Mouse (Mus musculus) monocyte, adult 2 months (primary cell): Measurements from ENCODE around the gene Lat2.
"Not testable (repeated sequence)": the region's sequence is repeated elsewhere in the genome, so short reads cannot be mapped to it uniquely, and the experiment has no call there.

Experiments
- DNase-seq, 2 experiments: peaks; one replicate each; pipeline ENCODE4 v3.0.0; 2022; ENCODE audit warnings: low spot score in 2 of 2, low read depth in 1 of 2

Gene Lat2

DNA sequence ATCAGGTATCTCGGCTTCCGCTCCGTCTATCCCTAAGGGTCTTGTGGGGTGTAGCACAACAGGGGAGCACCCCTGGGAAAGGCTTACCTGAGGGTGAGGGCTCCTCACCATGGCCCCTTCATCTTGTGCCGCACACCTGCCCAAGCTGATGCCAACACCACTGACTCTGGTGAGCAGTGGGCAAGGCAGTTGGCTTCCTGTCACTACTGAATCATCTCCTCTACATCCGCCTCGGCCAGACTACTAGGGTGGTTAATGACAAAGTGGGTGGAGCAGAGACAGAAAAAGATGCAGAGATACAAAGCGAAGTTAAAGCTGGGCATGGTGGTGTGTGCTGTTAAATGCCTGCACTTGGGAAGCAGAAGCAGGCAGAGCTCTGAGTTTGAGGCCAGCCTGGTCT is at the start of gene Lat2:
Gene Lat2, minus strand, starts transcription at position 224 of the 400 bp plus-strand sequence.
- DNase-seq, result no peak

DNA sequence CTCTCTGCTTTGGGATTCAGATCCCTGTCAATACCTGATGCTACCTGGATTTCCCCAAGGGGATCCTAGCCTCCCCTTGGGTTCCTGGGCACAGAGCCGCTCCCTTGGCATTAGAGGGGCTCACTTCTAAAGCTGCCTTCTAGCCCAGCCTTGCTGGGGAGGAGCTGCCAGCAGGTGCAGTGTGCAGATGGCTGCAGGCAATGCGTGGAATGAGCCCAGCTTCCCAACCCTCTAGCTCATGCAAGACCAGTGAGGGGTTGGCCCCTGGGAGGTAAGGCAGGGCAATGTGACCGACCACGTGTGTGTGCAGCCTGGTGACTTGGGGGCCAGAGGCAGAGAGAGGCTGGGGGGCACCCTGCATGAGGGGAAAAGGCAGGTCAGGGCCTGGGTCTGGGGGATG is 41.9 kb upstream of the Lat2 start:
- DNase-seq, result no peak

DNA sequence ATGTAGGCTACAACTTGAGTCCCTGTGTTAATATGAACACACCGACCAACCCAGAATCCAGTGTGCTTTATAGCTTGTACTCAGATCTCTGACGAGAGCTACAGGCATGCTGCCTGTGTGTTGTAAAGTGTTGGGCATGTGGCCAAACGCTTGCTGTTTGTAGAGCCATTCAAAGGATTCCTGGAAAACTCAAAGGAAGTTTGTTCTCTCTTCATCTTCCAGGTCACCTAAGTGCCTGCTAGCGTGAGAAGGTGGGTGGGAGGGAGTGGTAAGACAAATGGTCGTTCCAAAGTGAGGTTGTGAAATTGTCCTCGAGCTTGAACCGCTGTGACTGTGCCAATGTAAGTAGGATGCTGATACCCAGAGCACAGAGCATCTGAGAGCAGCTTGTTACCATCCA is 37.2 kb upstream of the Lat2 start:
- no peak for DNase-seq

DNA sequence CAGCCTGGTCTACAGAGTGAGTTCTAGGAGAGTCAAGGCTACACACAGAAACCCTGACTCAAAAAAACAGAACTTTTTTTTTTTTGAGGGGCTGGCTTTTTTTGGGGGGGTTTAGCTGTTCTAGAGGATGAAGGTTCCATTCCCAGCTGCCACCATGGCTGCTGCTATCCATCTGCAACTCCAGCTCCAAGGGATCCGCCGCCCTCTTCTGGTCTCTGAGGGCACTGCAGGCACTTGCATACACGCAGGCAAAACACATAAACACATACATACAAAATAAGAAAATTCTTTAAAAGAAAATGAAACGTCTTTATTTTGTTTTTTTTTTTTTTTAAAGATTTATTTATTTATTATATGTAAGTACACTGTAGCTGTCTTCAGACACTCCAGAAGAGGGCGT is 36.1 kb upstream of the Lat2 start:
- peak; percentile 14 to 53 for DNase-seq

DNA sequence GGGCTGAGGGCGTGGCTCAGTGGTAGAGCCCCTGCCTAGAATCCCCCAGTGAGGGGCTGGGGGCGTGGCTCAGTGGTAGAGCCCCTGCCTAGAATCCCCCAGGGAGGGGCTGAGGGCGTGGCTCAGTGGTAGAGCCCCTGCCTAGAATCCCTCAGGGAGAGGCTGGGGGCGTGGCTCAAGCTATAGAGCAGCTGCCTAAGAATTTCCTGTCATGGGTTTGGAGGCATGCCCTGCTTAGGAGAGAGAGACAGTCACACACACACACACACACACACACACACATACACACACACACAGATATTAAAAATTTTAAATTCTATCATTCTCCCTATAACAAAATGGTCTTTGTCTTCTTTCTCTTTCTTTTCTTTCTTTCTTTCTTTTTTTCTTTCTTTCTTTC is 34.2 kb upstream of the Lat2 start:
- not testable (repeated sequence) for DNase-seq

DNA sequence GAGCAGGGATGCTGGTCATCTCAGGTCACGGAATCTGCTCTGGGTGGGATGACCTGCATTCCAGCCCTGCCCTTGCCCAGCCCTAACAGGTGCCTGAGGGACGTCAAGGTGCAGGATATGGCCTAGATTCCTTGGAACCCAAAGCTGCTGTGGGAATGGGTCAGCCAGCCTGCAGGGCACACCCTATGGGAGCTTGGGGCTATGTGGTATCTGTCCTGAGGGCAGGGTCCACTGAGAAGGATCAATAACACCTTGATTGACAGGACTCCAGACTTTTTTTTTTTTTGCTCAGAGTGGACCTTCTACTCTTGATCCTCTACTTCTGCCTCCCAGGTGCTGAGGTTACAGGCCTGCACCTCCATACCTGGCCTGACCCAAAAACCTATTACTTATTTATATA is 32.6 kb upstream of the Lat2 start:
- DNase-seq, result no peak

DNA sequence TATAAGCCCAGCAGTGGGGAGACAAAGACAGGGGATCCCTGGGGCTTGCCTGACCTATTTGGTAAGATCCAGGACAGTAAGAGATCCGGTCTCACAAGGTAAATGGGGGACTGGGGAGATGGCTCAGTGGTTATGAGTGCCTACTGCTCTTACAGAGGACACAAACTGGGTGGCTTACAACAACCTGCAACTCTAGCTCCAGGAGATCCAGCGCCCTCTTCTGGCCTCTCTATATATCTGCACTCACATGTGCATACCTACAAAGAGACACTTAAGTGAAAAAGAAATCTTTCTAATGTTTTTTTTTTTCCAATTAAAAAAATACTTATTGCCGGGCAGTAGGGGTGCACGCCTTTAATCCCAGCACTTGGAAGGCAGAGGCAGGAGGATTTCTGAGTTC is 31.6 kb upstream of the Lat2 start:
- no peak for DNase-seq

DNA sequence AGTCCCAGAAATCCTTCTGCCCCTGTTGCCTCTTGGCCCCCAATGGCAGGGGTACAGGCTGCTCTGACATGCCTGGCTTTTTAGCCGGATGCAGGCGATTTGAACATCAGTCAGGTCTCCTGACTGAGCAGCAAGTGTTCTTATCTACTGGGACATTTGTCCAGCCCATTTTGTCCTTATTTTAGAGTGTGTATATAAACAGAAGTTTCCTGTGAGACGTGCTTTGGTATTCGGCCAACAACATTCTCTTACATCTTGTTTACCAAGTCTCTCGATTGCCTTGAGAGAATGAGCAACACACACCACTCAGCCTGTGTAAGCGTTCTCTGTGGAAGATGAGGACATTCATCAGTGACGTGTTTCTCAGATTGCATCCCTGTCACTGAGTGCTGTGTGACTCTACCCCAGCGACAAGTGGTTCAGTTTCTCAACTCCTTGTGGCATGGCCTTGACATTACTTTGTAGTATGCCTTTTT is 29.9 kb upstream of the Lat2 start:
- DNase-seq, result no peak

DNA sequence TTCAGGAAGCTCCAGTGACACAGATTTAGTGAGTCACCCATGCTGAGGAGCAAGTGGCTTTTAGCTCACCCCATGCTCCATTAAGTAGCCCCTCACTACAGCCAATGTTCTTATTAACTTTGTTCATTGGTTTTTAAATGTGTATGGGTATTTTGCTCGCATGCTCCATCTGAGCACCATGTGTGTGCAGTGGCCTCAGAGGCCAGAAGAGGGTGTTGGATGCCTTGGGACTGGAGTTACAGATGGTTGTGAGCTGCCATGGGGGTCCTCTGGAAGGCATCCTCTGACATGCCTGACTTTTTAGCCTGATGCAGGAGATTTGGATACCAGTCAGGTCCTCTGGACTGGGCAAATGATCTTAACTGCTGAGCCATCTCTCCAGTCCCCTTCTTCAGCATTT is 29.3 kb upstream of the Lat2 start:
- no peak for DNase-seq

DNA sequence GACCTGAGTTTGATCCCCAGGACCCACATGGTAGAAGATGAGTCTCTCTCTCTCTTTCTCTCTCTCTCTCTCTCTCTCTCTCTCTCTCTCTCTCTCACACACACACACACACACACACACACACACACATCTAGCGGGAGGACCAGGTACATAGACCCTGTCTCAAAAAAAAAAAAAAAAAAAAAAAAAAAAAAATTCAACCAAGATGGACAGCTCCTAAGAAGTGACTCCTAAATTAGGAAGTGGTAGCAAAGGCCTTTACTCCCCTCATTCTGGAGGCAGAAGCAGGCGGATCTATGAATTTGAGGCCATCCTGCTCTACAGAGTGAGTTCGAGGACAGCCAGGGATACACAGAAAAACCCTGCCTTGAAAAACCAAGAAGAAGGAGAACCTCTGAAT is 25.5 kb upstream of the Lat2 start:
- DNase-seq, result no peak

DNA sequence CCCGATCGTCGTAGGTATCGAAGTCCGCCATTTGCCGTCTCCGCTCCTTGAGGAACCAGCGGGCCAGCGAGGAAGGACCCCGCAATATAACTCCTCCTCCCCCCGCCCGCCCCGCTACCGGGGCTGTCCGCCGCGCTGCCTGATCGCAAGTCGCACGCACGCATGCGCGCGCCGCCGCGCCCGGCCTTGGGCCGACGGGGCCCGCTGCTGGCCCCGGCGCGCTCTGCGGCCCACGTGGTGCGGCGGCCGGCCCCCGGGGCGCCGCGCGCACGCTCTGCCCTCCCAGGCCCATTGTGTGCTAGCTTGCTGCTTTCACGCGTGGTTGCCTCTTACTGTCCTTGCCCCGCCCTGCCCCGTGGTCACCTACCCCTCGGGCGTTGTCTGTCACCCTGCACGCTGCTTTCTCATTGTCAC is 24.5 kb upstream of the Lat2 start, which contains the start of gene Eif4h:
Gene Eif4h, minus strand, starts transcription at position 222 of the 414 bp plus-strand sequence.
- peak; percentile 91 to 97 for DNase-seq

DNA sequence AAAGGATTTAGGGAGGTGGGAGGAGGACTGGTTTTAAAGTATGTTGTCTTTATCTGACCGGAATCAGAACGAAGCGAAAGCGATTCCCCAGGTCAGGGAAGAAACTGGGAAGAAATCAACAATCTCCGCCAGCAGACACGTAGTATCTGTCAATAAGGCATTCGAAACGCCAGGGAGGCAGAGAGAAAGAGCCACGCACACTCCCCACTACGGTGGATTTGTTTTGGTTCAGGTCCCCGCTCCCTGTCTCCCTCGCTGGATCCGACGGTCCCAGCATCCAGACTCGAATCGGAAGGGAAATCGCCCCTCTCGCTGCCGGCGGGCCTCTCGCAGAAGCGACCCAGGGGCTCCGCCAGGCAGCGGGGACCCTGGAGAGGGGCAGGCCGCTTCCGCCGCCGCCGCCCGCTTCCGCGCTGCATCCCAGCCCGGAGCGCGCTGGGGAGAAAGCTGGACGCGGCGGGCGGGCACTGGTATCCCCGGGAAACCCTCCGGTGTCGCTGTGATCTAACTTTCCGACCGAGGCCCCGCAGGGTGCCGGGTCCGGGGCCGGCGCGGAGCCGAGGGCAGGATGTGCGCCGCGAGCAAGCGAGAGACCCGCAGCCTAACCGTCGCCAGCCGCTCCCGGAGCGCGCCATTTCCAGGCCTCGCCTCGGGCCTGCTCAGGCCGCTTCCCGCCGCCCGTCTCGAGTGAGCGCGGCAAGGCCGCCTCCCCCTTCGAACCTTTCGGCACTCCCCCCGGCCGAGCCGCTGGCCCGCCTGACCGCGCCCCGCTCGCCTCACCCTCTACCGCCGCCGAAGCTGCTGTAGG is 23.8 kb upstream of the Lat2 start:
- DNase-seq, result no peak

DNA sequence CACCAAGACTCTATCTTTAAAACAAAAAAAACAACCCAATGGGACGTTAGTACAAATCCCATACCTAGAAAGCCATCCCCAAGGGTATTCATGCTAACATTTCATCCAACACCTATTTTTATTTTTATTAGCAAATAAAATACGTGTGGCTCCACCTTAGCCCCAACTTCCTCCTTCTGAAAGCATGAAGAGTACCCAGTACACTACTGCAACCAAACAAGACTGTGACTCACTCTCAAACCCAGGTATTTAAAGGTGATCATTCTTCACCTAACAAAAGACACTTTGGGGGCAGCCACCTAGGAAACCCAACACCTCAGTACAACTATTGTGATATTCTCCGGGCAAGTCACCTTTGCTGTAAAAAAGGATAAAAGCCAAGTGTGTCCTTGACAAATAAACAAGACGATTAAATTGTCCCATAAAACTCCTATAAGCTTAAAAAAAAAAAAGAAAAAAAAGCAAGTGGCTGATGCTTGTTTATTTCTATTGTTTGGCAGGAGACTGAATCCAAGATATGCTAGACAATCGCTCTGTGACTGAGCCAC is 23.1 kb upstream of the Lat2 start:
- no peak for DNase-seq

DNA sequence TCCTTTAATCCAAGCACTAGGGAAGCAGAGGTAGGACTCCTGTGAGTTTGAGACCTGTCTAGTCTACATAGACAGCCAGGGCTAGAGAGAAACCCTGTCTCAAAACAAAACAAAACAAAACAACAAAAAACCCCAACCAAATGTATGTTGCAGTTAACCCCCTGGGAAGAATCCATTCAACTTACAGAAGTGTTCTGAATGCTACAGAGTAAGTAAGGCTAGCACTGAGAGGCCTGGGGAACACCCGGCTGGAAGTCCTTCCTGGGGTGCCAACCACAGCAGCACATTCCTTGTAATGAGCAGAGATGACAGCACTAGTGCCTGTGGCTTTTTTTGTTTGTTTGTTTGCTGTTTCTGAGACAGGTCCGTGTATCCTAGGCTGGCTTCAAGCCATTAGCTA is 18.0 kb upstream of the Lat2 start:
- DNase-seq, result no peak

DNA sequence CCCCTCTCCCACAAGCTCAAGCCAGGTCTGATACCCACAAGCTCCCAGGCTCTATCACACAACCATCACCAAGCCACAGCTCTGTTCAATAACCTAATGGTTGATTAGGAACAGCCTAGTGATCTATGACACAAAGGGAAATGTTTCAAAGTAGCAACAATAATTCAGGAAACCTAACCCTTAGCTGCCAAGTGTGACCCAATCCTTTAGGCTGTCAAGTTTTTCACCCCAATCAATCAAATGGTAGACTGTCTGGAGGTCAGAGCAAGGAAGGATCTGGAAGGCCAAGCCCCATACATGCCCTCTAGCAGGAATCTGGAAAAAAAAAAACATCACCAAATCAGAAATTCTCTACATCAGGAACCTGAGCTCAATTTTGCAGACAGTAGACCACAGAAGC is 16.0 kb upstream of the Lat2 start:
- no peak for DNase-seq

DNA sequence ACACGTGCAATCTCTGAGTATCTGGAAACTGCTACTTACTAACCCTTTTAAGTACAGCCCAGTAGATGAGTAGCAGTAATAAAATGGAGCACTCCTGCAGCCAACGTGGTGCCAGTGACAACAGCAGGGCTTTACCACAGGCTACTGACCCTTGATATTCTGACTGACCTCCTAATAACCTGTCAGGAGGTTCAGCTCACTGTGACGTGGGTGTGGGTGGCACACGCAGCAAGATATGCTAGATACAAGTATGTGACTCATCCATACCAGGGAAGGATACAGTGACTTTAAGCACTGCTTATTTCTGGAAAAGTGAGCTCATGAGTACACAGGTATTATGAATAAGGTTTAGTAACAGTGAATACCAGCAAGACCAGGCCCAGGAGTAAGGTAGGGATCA is 14.7 kb upstream of the Lat2 start:
- DNase-seq, result no peak

DNA sequence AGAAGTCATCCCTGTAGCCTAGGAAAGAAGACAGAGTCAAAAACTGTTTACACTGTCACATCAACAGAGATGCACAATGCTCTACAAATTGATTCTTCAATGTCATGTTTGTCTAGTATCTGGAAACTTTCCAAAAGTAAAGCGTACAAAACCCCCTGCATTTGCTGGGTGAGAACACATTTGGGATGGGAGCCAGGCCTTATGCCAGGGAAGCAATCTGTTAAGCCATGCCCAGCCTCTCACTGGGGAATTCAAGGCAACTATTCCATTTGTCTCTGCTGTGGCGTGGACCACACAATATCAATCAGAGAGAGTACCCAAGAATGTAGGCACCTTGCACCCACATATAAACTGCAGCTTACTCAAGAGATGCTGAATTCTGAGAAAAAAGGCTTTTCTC is 7.2 kb upstream of the Lat2 start:
- no peak for DNase-seq

DNA sequence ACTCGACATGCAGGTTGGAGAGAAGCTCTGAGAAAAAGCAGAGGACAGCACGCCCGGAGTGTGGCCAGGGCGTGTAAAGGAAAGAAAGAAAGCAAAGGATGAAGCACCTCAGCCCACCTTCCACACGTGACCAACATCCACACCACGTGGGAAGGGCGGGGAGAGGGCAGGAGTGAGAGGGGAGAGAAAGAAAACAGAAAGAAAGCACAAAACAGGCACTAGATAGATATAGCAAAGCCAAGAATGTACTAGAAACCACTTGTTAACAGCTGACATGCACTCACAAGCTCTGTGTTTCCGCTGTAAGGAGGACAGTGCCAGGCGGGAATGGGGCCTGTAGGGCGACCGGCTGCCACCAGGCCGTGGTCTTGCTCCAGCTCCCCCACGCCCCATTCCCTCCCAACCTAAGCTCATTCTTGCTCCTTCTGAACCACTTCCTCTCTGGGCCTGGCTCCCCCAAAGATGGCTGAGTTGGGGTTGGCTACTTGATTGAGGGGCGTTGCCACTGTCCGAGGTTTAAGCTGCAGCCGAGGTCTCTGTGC is 6.3 kb upstream of the Lat2 start:
- DNase-seq, result no peak

DNA sequence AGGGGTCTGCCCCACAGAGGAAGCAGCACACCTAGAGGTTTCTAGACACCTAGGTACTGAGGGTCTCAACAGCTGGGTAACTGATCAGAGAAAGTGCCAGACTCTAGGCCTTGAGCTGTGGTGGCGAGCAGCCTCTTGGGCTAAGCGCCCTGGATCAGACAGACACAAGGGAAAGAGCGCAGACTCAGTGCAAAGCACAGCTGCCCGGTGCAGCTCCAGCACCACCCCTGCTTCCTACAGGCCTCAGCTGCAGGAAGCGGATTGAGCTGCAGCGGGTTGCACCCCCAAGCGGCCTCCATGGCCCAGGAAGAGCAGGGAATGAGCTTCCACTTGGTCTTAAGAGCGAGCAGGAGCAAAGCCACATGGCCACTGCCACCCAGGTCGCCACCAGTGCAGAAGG is 5.6 kb upstream of the Lat2 start:
- no peak for DNase-seq

DNA sequence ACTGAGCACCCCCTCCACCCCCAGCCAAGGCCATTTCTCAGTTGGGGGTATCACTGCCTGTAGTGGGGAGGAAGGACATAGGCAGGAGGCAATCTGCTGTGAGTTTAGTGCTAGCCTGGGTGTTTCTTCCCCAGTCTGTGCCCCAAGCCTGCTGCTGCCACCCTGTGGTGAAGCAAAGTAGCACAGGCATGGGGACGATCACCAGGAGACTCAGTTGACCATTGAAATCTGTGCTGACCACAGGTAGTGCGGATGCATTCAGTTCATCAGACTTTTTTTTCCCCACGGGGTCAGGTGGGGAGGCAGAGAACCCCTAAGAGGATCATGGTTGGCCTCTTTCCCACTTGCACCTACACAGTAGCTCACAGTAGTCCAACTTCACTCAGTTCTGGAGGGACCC is 2.2 kb upstream of the Lat2 start:
- peak in 1 of 2 experiments; percentile 67 for DNase-seq

DNA sequence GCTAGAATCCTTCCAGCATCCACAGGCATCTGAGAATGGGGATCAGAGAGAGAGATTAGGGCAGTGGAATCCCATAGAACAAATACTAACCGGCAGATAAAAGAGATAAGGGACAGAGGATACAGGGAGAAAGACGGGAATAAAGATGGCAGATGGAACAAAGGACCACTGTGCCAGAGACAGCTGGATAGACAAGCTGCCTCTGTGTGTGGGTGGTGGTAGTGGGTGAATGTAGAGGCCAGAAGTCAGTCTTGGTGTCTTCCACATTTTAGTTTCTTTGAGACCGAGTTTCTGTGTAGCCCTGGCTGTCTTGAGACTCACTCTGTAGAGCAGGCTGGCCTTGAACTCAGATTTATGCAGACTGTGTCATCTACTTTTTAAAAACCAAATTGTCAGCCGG is 955 bp upstream of the Lat2 start:
- no peak for DNase-seq

DNA sequence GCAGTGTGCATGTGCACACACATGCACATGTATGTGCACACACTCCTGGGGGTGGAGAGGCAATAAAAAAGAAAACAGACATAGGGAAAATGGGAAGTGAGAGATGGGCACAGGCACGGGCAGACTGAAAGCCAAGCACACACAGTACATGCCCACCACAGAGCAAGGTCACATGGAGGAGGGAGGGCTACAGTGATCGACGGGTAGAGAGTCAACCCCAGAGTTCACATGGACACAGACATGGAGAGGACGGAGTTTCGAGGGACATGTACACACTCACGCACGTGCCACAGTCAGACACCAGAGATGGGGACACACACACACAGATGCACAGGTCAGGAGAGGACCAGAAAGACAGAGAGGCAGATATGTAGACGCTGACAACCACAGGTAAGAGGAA is 555 bp upstream of the Lat2 start:
- DNase-seq, result no peak

DNA sequence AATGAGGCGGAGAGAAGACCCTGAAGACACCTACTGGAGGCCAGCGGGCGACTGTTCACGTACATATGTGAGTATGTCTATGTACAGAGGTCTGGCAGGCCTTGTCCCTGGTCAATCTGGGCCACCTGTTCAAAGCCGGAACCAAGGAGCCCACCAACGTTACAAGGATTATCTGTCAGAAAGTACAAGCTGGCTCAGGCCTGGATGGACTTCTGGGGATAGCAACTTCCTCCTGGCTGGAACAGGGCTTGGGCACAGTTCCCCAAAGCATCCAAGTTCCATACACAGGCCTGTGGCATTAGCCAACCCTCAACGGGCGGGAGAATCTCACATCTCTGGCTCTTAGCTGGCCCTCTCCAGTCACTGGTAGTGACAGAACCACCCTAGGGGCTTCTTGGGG is 529 bp downstream of the Lat2 start:
- DNase-seq, result peak in 1 of 2 experiments; percentile 36
